Mouse (Mus musculus): ENCODE measurements at regions not wholly inside any gene's neighbourhood (a gene's known extent, or its start where the extent isn't known, plus 50 kb on each side); places are given as distances from the start of the nearest gene placed in this dataset.

GRCm38 (mm10) chr7:136342822-136343221 lies 551.6 kb upstream of the Mgmt start:
- Histone ChIP-seq H3K9me3 (ENCODE audit: control insufficient read depth, low read length) (no peaks in the 10 kb centered on the region), H3K4me3 (replicated peaks; ENCODE audit: low read length) (no peak overlapping the region), H3K27me3 (ENCODE audit: control insufficient read depth, insufficient read depth, low read length) (no peaks in the 10 kb centered on the region), H3K4me1 (replicated peaks; ENCODE audit: control insufficient read depth, insufficient read depth, low read length) (peaks cover 18% of the 10 kb centered on the region), H3K9ac (no peak overlapping the region), H3K27ac (peak overlapping the region; percentile 73), H3K36me3 (replicated peaks; ENCODE audit: control insufficient read depth, insufficient read depth) (no peaks in the 10 kb centered on the region), H3K4me2 (replicated peaks) (no peak overlapping the region)
- no peak for ATAC-seq (ENCODE audit: low FRiP score)
- 13% methylated on average over 8 of the region's 8 CpGs for WGBS
- peak; percentile 75 for DNase-seq (ENCODE audit: low spot score)

- 86% methylated on average over 4 of the region's 4 CpGs for WGBS
- H3K27ac ChIP-seq: peak overlapping the region; percentile 73
- no peak for ATAC-seq (ENCODE audit: low FRiP score)
- H3K9me3 ChIP-seq (ENCODE audit: control insufficient read depth, low read length): no peaks in the 10 kb centered on the region
- H3K27me3 ChIP-seq (ENCODE audit: control insufficient read depth, insufficient read depth, low read length): no peaks in the 10 kb centered on the region
- H3K4me1 ChIP-seq (replicated peaks; ENCODE audit: control insufficient read depth, insufficient read depth, low read length): peaks cover 18% of the 10 kb centered on the region
- H3K36me3 ChIP-seq (replicated peaks; ENCODE audit: control insufficient read depth, insufficient read depth): no peaks in the 10 kb centered on the region
- no peak overlapping the region for H3K4me2 ChIP-seq (replicated peaks)
- no peak for DNase-seq (ENCODE audit: low spot score)
- H3K4me3 ChIP-seq (replicated peaks; ENCODE audit: low read length): no peak overlapping the region
- no peak overlapping the region for H3K9ac ChIP-seq
Measured at GRCm38 (mm10) chr7:136343494-136343893, 550.9 kb upstream of the Mgmt start.

GRCm38 (mm10) chr7:136345051-136345450 lies 549.4 kb upstream of the Mgmt start:
- H3K4me1 ChIP-seq (replicated peaks; ENCODE audit: control insufficient read depth, insufficient read depth, low read length): peaks cover 18% of the 10 kb centered on the region
- no peaks in the 10 kb centered on the region for H3K9me3 ChIP-seq (ENCODE audit: control insufficient read depth, low read length)
- no peak overlapping the region for H3K9ac ChIP-seq
- H3K4me3 ChIP-seq (replicated peaks; ENCODE audit: low read length): no peak overlapping the region
- no peak overlapping the region for H3K4me2 ChIP-seq (replicated peaks)
- WGBS: 81% methylated on average over 3 of the region's 3 CpGs
- DNase-seq (ENCODE audit: low spot score): no peak
- no peak overlapping the region for H3K27ac ChIP-seq
- no peaks in the 10 kb centered on the region for H3K36me3 ChIP-seq (replicated peaks; ENCODE audit: control insufficient read depth, insufficient read depth)
- no peak for ATAC-seq (ENCODE audit: low FRiP score)
- no peaks in the 10 kb centered on the region for H3K27me3 ChIP-seq (ENCODE audit: control insufficient read depth, insufficient read depth, low read length)

GRCm38 (mm10) chr7:136346531-136346930 lies 547.9 kb upstream of the Mgmt start:
- H3K4me2 ChIP-seq (replicated peaks): no peak overlapping the region
- no peak for ATAC-seq (ENCODE audit: low FRiP score)
- no peaks in the 10 kb centered on the region for H3K27me3 ChIP-seq (ENCODE audit: control insufficient read depth, insufficient read depth, low read length)
- no peak for DNase-seq (ENCODE audit: low spot score)
- H3K4me1 ChIP-seq (replicated peaks; ENCODE audit: control insufficient read depth, insufficient read depth, low read length): peaks cover 11% of the 10 kb centered on the region
- H3K9ac ChIP-seq: no peak overlapping the region
- no peaks in the 10 kb centered on the region for H3K9me3 ChIP-seq (ENCODE audit: control insufficient read depth, low read length)
- H3K36me3 ChIP-seq (replicated peaks; ENCODE audit: control insufficient read depth, insufficient read depth): no peaks in the 10 kb centered on the region
- WGBS: 87% methylated on average over 4 of the region's 4 CpGs
- no peak overlapping the region for H3K4me3 ChIP-seq (replicated peaks; ENCODE audit: low read length)
- H3K27ac ChIP-seq: no peak overlapping the region

GRCm38 (mm10) chr7:136348309-136348708 lies 546.1 kb upstream of the Mgmt start:
- DNase-seq (ENCODE audit: low spot score): no peak
- no peak overlapping the region for H3K9ac ChIP-seq
- no peak overlapping the region for H3K27ac ChIP-seq
- no peak overlapping the region for H3K4me2 ChIP-seq (replicated peaks)
- no peaks in the 10 kb centered on the region; the same call in 1 of the 2 replicates for H3K4me1 ChIP-seq (replicated peaks; ENCODE audit: control insufficient read depth, insufficient read depth, low read length)
- 36% methylated on average over 1 of the region's 1 CpGs for WGBS
- no peak overlapping the region for H3K4me3 ChIP-seq (replicated peaks; ENCODE audit: low read length)
- no peak for ATAC-seq (ENCODE audit: low FRiP score)
- no peaks in the 10 kb centered on the region for H3K36me3 ChIP-seq (replicated peaks; ENCODE audit: control insufficient read depth, insufficient read depth)
- no peaks in the 10 kb centered on the region for H3K27me3 ChIP-seq (ENCODE audit: control insufficient read depth, insufficient read depth, low read length)
- no peaks in the 10 kb centered on the region for H3K9me3 ChIP-seq (ENCODE audit: control insufficient read depth, low read length)

- 75% methylated on average over 14 of the region's 14 CpGs for WGBS
- ATAC-seq (ENCODE audit: low FRiP score) (no peak), DNase-seq (ENCODE audit: low spot score) (no peak)
- Histone ChIP-seq H3K9ac (no peak overlapping the region), H3K27ac (no peak overlapping the region; the same call in 1 of the 2 replicates), H3K9me3 (ENCODE audit: control insufficient read depth, low read length) (no peaks in the 10 kb centered on the region), H3K4me3 (replicated peaks; ENCODE audit: low read length) (no peak overlapping the region), H3K36me3 (replicated peaks; ENCODE audit: control insufficient read depth, insufficient read depth) (no peaks in the 10 kb centered on the region), H3K4me1 (replicated peaks; ENCODE audit: control insufficient read depth, insufficient read depth, low read length) (no peaks in the 10 kb centered on the region; the same call in 1 of the 2 replicates), H3K4me2 (replicated peaks) (no peak overlapping the region), H3K27me3 (ENCODE audit: control insufficient read depth, insufficient read depth, low read length) (no peaks in the 10 kb centered on the region)
Measured at GRCm38 (mm10) chr7:136349651-136350050, 544.8 kb upstream of the Mgmt start.

- H3K9ac ChIP-seq: no peak overlapping the region
- H3K4me2 ChIP-seq (replicated peaks): no peak overlapping the region
- H3K4me1 ChIP-seq (replicated peaks; ENCODE audit: control insufficient read depth, insufficient read depth, low read length): no peaks in the 10 kb centered on the region
- no peaks in the 10 kb centered on the region for H3K27me3 ChIP-seq (ENCODE audit: control insufficient read depth, insufficient read depth, low read length)
- no peaks in the 10 kb centered on the region for H3K9me3 ChIP-seq (ENCODE audit: control insufficient read depth, low read length)
- 55% methylated on average over 7 of the region's 7 CpGs for WGBS
- H3K27ac ChIP-seq: no peak overlapping the region
- H3K36me3 ChIP-seq (replicated peaks; ENCODE audit: control insufficient read depth, insufficient read depth): no peaks in the 10 kb centered on the region
- H3K4me3 ChIP-seq (replicated peaks; ENCODE audit: low read length): no peak overlapping the region
- no peak for DNase-seq (ENCODE audit: low spot score)
- no peak for ATAC-seq (ENCODE audit: low FRiP score)
Measured at GRCm38 (mm10) chr7:136357011-136357410, 537.4 kb upstream of the Mgmt start.

- 38% methylated on average over 7 of the region's 7 CpGs for WGBS
- H3K36me3 ChIP-seq (replicated peaks; ENCODE audit: control insufficient read depth, insufficient read depth): no peaks in the 10 kb centered on the region
- H3K4me3 ChIP-seq (replicated peaks; ENCODE audit: low read length): no peak overlapping the region
- DNase-seq (ENCODE audit: low spot score) (no peak), ATAC-seq (ENCODE audit: low FRiP score) (no peak)
- H3K27me3 ChIP-seq (ENCODE audit: control insufficient read depth, insufficient read depth, low read length): no peaks in the 10 kb centered on the region
- no peak overlapping the region for H3K9ac ChIP-seq
- H3K4me2 ChIP-seq (replicated peaks): no peak overlapping the region
- H3K9me3 ChIP-seq (ENCODE audit: control insufficient read depth, low read length): no peaks in the 10 kb centered on the region
- H3K27ac ChIP-seq: no peak overlapping the region
- no peaks in the 10 kb centered on the region for H3K4me1 ChIP-seq (replicated peaks; ENCODE audit: control insufficient read depth, insufficient read depth, low read length)
Measured at GRCm38 (mm10) chr7:136365318-136366211, 528.8 kb upstream of the Mgmt start.

GRCm38 (mm10) chr7:136377259-136377658 lies 517.2 kb upstream of the Mgmt start:
- no peaks in the 10 kb centered on the region for H3K27me3 ChIP-seq (ENCODE audit: control insufficient read depth, insufficient read depth, low read length)
- no peak overlapping the region for H3K4me2 ChIP-seq (replicated peaks)
- ATAC-seq (ENCODE audit: low FRiP score) (no peak), DNase-seq (ENCODE audit: low spot score) (no peak)
- H3K4me1 ChIP-seq (replicated peaks; ENCODE audit: control insufficient read depth, insufficient read depth, low read length): no peaks in the 10 kb centered on the region
- 90% methylated on average over 3 of the region's 3 CpGs for WGBS
- no peaks in the 10 kb centered on the region for H3K9me3 ChIP-seq (ENCODE audit: control insufficient read depth, low read length)
- no peak overlapping the region for H3K27ac ChIP-seq
- no peak overlapping the region for H3K4me3 ChIP-seq (replicated peaks; ENCODE audit: low read length)
- no peak overlapping the region for H3K9ac ChIP-seq
- H3K36me3 ChIP-seq (replicated peaks; ENCODE audit: control insufficient read depth, insufficient read depth): no peaks in the 10 kb centered on the region
